Mouse (Mus musculus) gastrocnemius, adult 2 months (tissue): ENCODE data around the gene Vamp2. TPM values are rescaled to one million over a fixed set of nuclear protein-coding genes. Genes with fewer than 3 reads are reported as not detected.
A peak's percentile ranks its signal among the peaks of the same experiment; 100 is the strongest.

ENCODE experiments used
- DNase-seq: peaks from one replicate; pipeline ENCODE4 v3.0.0; 2022
- H3K27ac ChIP-seq: fragments of 200-600 bp; 2 replicates; pipeline ENCODE4 v1.8.1; 2022; ENCODE audit warnings: mild to moderate bottlenecking
- H3K4me3 ChIP-seq: fragments of 200-600 bp; 2 replicates; pipeline ENCODE4 v1.8.1; 2022; ENCODE audit warnings: mild to moderate bottlenecking, moderate library complexity
- CTCF ChIP-seq: fragments of 200-600 bp; IDR thresholded peaks from 2 replicates; pipeline ENCODE4 v1.8.1; 2022; ENCODE audit warnings: antibody characterized with exemption, mild to moderate bottlenecking, moderate library complexity
- intact Hi-C: fragments of 180-260 bp; cut with DNase I; formaldehyde crosslinking; loops from one replicate; pipeline ENCODE4 v1.15.1; 2025
- total RNA-seq, 2 experiments: library from RNA; stranded (reverse); gene quantifications; 2 replicates each; pipeline ENCODE4 v1.2.3; 2021

Vamp2 gene
- total RNA-seq, 2 experiments from 2014 or later: 38.0 to 42.7 TPM

DNA sequence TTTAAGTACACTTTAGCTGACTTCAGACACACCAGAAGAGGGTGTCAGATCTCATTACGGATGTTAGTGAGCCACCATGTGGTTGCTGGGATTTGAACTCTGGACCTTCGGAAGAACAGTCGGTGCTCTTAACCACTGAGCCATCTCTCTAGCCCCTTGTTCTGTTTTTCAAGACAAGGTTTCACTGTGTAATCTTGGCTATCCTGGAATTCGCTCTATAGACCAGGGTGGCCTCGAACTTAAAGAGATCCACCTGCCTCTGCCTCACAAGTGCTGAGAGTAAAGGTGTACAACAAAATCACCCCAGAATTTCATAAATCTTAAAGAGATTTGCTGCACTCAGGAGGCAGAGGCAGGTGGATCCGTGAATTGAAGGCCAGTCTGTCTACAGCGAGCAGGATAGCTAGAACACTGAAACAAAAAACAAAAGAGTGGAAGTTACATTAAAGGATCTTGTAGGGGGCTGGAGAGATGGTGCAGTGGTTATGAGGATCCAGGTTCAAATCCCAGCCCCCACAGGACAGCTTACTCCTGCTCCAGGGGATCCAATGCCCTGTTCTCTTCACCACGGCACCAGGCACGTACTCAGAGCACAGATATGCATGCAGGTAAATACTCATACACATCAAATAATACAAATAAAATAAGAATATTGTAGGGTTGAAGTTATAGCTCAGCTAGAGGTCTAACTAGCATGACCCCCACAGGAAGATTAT lies 12.4 kb upstream of the Vamp2 start:
- no peak for DNase-seq
- Histone ChIP-seq H3K4me3 (no peak overlapping the region), H3K27ac (no peak overlapping the region)
- no peak for TF ChIP-seq CTCF
- intact Hi-C loops: no loop called here

DNA sequence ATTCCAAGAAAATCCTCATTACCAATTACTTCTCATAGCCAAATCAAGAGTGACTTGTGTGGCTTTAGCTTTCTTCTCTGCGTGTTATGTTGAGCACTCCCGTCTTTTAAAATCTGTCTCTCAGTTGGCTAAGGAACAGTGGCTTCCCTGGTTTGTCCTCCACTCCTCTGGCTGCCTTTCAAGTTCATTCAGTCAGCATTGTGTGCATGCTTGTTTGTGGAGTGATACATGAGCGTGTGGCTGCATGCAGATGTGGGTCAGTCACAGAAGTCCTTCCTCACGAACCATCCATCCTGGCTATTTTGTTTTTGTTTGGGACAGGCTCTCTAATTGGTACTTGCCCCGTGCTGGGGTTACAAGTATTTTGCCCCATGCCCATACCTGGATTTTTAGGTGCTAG lies 11.7 kb upstream of the Vamp2 start:
- intact Hi-C loops: no loop called here
- no peak for TF ChIP-seq CTCF
- no peak for DNase-seq
- Histone ChIP-seq H3K27ac (no peak overlapping the region), H3K4me3 (no peak overlapping the region)

DNA sequence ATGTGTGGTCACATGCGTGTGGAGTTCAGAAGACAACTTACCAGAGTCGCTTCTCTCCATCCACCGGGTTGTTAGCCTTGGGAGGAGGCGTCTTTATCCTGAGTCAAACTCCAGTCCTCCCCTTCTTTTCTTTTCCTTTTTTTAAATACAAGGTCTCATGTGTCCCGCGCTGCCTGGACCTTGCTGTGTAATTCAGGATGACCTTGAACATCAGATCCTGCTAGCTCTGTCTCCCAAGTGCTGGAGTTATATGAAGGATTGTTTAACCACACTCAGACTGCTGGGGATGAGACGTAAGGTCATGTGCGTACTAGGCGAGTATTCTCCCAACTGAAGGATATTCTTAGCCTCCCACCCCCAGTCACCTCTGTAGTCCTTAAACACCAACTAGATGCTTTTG lies 11.0 kb upstream of the Vamp2 start:
- intact Hi-C loops: no loop called here
- Histone ChIP-seq H3K4me3 (no peak overlapping the region), H3K27ac (no peak overlapping the region)
- DNase-seq: no peak
- TF ChIP-seq CTCF: no peak

DNA sequence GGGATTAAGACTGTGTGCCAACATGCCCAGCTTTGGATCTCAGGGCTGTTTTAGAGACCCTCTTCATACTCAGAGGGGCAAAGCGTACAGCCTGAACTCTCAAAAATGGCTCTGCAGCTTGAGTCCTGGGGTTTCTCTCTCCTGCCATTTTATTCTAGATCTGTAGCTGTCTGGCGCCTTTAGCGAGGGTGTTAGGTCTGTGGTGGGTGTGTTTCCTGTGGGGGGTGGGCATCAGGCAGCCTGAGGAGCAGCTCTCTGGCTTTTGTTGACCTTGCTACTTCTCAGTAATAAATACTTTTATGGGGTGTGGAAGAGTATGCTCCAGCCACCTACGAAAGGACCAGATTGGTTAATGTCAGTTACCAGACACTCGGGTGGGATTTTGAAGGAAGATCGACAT lies 10.2 kb upstream of the Vamp2 start:
- intact Hi-C loops: no loop called here

DNA sequence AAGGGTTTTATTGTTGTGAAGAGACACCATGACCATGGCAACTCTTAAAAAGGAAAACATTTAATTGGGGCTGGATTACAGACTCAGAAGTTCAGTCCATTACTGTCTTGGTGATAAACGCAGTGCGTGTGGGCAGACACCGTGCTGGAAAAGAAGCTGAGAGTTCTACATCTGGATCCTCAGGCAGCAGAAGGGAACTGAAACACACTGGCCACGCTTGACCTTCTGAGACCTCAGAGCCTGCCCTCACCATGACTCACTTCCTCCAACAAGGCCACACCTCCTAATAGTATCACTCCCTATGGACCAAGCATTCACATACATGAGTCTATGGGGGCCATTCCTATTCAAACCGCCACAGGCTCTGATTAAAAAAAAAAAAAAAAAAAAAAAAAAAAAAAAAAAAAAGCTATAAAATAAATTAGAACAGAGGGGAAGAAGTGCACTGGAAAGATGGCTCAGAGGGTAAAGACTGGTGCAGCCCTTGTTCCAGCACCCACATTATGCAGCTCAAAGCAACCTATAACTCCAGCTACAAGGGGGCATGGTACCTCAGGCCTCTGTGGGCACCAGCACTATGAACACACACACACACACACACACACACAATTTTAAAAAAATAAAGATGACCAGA lies 9.4 kb upstream of the Vamp2 start:
- intact Hi-C loops: no loop called here
- Histone ChIP-seq H3K4me3 (no peak overlapping the region), H3K27ac (peak overlapping the region; percentile 58)
- no peak for DNase-seq
- TF ChIP-seq CTCF: no peak

More for the DNA sequence above, 10.2 kb upstream of the Vamp2 start:
- no peak for DNase-seq
- Histone ChIP-seq H3K4me3 (no peak overlapping the region), H3K27ac (no peak overlapping the region)
- TF ChIP-seq CTCF: no peak

DNA sequence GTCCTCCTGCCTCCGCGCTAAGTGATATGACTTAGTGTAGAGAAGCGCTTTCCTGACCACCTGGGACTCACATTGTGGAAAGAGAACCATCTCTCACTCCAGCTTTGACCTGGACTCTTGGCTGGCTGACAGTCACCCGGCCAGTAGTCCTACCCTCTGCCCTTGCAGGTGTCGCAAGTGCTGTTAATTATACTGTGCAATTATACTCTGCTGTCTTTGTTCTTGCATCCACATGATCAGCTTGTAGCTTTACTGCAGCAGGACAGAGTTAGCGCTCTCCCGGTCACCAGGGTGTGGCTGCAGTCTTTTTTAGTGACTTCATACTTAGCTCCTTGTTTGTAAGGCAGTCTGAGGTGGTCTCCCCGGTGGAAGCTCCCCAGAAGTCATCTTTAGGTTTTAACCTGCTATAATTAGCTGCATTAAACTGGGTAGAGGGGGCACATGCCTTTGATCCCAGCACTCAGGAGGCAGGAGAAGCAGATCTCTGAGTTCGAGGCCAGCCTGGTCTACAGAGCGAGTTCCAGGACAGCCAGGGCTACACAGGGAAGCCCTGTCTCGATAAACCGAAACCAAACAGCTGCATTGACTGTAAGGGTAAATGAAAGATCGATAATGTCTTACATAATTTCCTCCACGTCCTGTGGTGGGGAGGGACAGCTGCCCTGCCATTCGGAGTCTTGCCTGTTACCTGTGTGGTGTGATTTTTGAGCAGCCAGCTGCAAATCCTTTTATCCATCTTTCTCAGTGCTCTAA lies 8.0 kb upstream of the Vamp2 start:
- Histone ChIP-seq H3K4me3 (no peak overlapping the region), H3K27ac (no peak overlapping the region; the same call in 1 of the 2 replicates)
- no peak for TF ChIP-seq CTCF
- no peak for DNase-seq
- intact Hi-C loops: no loop called here

DNA sequence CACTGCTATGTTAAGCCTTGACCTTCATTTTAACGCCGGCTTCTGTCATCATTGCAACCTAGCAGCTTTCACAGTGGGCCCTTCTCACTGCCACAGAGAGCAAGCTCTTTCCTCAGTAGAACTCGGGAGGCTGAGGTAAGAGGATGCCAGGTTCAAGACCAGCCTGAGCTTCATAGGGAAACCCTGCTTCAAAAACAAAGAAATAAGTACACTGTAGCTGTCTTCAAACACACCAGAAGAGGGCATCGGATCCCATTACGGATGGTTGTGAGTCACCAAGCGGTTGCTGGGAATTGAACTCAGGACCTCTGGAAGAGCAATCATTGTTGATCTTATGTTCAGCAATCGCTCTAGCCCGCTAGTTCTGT lies 7.5 kb upstream of the Vamp2 start:
- Histone ChIP-seq H3K4me3 (no peak overlapping the region), H3K27ac (no peak overlapping the region)
- intact Hi-C loops: no loop called here
- no peak for TF ChIP-seq CTCF
- no peak for DNase-seq

DNA sequence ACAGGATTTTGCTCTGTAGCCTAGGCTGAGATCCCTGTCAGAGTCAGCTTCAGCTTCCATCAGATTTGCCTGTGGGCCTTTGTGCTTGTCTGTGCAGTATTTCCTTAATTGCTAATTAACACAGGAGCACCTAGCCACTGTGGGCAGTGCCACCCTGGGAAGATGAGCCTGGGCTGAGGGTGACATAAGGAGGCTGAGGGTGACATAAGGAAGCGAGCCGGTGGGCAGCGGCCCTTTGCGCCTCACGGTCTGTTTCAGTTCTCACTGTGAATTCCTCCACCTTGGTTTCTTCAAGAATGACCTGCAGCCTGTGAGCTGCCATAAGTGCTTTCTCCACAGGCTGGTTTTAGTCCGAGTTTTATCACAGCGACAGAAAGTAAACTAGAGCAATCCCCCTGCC lies 6.7 kb upstream of the Vamp2 start:
- intact Hi-C loops: no loop called here
- TF ChIP-seq CTCF: no peak
- H3K4me3 ChIP-seq: no peak overlapping the region
- H3K27ac ChIP-seq: no peak overlapping the region
- DNase-seq: no peak

DNA sequence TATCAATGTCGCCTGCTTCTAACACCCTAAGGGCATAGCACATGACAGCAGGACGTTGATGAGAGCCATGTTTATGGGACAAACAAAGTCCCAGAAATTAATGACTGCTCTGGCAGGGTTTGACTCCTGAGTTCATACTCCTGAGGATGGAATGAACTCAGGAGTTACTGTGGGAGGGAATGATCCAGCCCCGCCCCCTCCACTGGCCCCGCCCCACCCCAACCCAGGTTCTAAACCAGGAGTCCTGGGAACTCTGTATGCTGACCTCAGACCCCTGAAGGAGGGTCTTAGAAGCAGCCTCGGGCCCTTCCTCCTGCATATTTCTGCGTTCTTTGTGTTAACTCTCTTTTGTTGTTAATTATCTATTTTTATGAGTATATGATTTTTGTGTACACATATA lies 2.7 kb upstream of the Vamp2 start:
- TF ChIP-seq CTCF: no peak
- DNase-seq: peak; percentile 12
- H3K4me3 ChIP-seq: no peak overlapping the region
- intact Hi-C loops: no loop called here
- no peak overlapping the region for H3K27ac ChIP-seq

DNA sequence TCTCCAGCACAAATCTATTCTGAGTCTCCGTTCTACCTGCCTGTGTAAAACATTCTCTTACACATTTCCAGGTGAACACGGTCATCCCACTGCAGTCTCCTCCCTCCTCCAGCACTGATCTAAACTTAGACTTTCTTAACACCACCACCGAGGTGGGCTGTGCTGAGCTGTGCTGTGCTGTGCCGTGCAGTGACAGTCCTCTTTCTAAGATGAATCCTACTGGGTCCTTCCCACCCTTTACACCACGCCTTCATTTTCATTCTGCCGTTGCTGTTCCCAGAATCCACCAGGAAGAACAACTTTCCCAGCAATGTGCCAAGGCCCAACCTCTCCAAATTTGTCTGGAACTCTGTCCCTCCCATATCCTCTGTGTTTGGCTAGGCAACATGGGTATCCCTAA lies 1.9 kb upstream of the Vamp2 start:
- no peak for TF ChIP-seq CTCF
- Histone ChIP-seq H3K27ac (peak overlapping the region; percentile 31; the same call in 1 of the 2 replicates), H3K4me3 (no peak overlapping the region)
- intact Hi-C loops: no loop called here
- DNase-seq: peak; percentile 36

DNA sequence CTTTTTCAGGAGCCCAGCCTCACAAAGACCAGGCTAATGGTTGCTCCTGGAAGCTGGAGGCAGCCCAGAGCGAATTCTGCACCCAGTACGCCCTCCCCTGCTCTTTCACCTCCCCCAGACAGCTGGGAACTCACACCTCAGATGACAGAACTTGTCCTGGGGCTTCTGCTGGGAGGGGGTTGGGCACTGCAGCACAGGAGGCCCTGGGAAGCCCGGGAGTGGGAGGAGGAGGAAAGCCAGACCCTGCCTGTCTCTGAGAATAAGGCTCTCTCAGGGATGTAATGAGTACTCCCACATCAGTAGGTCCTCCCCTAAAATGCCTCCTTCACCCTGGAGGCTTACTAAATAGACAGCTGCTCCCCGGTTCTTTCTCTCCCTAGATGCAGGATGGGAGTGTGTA lies 1.2 kb upstream of the Vamp2 start:
- intact Hi-C loops: no loop called here
- no peak overlapping the region for H3K4me3 ChIP-seq

DNA sequence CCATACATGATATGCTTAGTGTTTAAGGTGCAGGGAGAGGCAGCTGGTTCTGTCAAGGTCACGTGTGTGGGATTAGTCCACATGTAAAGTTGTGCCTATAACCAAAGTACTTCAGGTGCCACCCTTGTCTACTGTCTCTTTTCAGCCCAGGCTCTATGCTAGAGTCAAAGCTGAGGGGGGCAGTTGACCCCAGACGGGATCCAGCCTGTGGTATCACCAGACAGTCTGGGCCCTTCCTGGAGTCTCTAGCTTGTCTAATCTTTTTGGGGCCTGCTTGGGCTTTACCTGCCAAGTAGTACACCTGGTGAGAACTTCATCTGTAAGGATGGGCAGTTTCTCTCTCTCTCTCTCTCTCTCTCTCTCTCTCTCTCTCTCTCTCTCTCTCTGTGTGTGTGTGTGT lies 693 bp upstream of the Vamp2 start:
- intact Hi-C loops: no loop called here
- H3K4me3 ChIP-seq: no peak overlapping the region

More for the DNA sequence above, 1.2 kb upstream of the Vamp2 start:
- no peak for TF ChIP-seq CTCF
- H3K27ac ChIP-seq: peak overlapping the region; percentile 100
- DNase-seq: peak; percentile 15

More for the DNA sequence above, 693 bp upstream of the Vamp2 start:
- TF ChIP-seq CTCF: no peak
- DNase-seq: peak; percentile 13
- H3K27ac ChIP-seq: peak overlapping the region; percentile 100
